Mouse (Mus musculus): ENCODE measurements around the gene Cyp2b10. TPM values are rescaled to one million over a fixed set of nuclear protein-coding genes. Genes with fewer than 3 reads are reported as not detected.
"Not testable (repeated sequence)": the region's sequence is repeated elsewhere in the genome, so short reads cannot be mapped to it uniquely, and the experiment has no call there.

The Cyp2b10 gene
- total RNA-seq, 1 experiment from 2014 or later: not detected

GRCm38 (mm10) chr7:25904489-25904888 lies 7.1 kb downstream of the Cyp2b10 start:
- no peak for ATAC-seq (replicated peaks; ENCODE audit: insufficient number of reproducible peaks, low FRiP score, low TSS enrichment, poor library complexity, severe bottlenecking)

- no peak for ATAC-seq (replicated peaks; ENCODE audit: insufficient number of reproducible peaks, low FRiP score, low TSS enrichment, poor library complexity, severe bottlenecking)
Observed at GRCm38 (mm10) chr7:25907380-25907779, 10.0 kb downstream of the Cyp2b10 start.

DNA sequence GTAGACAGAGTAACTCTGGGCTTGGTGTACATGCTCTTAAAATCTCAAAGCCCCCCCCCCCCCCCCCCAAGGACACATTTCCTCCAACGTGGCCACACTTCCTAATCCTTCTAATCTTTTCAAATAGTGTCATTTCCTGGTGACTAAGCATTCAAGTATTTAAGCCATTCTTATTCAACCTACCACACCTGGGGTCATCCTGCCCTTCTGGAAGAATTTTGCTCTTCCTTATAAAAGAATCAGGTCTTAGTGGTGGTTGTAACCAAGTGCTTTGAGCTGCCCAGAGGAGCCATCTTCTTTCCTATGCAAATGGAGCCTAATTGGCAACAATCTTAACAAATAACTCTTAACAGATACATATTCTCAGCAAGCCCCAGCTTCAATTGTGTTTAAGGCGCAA lies 12.6 kb downstream of the Cyp2b10 start:
- no peak for ATAC-seq (replicated peaks; ENCODE audit: insufficient number of reproducible peaks, low FRiP score, low TSS enrichment, poor library complexity, severe bottlenecking)

DNA sequence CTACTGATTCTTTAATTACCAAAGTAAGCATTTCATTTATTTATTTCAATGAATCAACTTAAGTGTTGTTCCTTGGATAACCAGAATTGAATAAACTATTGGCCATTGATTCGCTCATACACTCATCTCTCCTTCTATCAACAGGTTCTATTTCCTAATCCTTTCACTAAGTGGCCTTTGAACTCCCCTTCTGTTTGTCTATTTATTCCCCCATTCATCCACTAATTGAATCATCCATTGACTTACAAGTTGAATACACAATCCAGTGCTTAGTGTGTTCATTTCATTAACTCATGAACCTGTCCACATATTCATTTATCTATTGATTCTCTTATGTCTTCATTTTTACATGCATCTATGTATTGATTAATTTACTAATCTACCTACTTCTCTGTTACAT lies 18.7 kb downstream of the Cyp2b10 start:
- no peak for ATAC-seq (replicated peaks; ENCODE audit: insufficient number of reproducible peaks, low FRiP score, low TSS enrichment, poor library complexity, severe bottlenecking)

GRCm38 (mm10) chr7:25917271-25917670 lies 19.9 kb downstream of the Cyp2b10 start:
- ATAC-seq (replicated peaks; ENCODE audit: insufficient number of reproducible peaks, low FRiP score, low TSS enrichment, poor library complexity, severe bottlenecking): not testable (repeated sequence)

- ATAC-seq (replicated peaks; ENCODE audit: insufficient number of reproducible peaks, low FRiP score, low TSS enrichment, poor library complexity, severe bottlenecking): no peak
Observed at GRCm38 (mm10) chr7:25919467-25919866, 22.0 kb downstream of the Cyp2b10 start.

GRCm38 (mm10) chr7:25945274-25945673 lies 47.9 kb downstream of the Cyp2b10 start:
- ATAC-seq (replicated peaks; ENCODE audit: insufficient number of reproducible peaks, low FRiP score, low TSS enrichment, poor library complexity, severe bottlenecking): no peak

Other genes starting within 250 kb of the Cyp2b10 start
- gene Bckdha, start 238.6 kb upstream of the Cyp2b10 start, total RNA-seq (2017): 21.4 to 28.0 TPM (median 26.7 TPM) in 3 replicates
- 20.9 to 26.6 TPM (median 23.0 TPM) in 3 replicates for gene Exosc5, start 238.5 kb upstream of the Cyp2b10 start, total RNA-seq (2017)
- gene Tmem91, start 222.5 kb upstream of the Cyp2b10 start, total RNA-seq (2017): 0.29 to 1.2 TPM (median 0.96 TPM) in 3 replicates
- 29.3 to 50.4 TPM (median 44.2 TPM) in 3 replicates for gene B9d2, start 216.8 kb upstream of the Cyp2b10 start, total RNA-seq (2017)
- gene Tgfb1, start 210.6 kb upstream of the Cyp2b10 start, total RNA-seq (2017): 59.4 to 115 TPM (median 71.4 TPM) in 3 replicates
- 33.9 to 38.4 TPM (median 36.5 TPM) in 3 replicates for gene Ccdc97, start 178.5 kb upstream of the Cyp2b10 start, total RNA-seq (2017)
- gene Hnrnpul1, start 142.9 kb upstream of the Cyp2b10 start, total RNA-seq (2017): 116 to 171 TPM (median 131 TPM) in 3 replicates
- gene Axl, start 108.9 kb upstream of the Cyp2b10 start, total RNA-seq (2017): 4.9 to 6.4 TPM (median 5.8 TPM) in 3 replicates
- not detected in 3 replicates for gene Cyp2s1, start 80.7 kb upstream of the Cyp2b10 start, total RNA-seq (2017)
- gene Cyp2b13, start 163.9 kb downstream of the Cyp2b10 start, total RNA-seq (2017): not detected in 3 replicates